13 mouse cellular contexts compared by ENCODE assay signal in genomic region chr17:13745373-13745772, GRCm38 (mm10). TPM values are rescaled to one million over a fixed set of nuclear protein-coding genes. Genes with fewer than 3 reads are reported as not detected.
DNase-seq lines count a peak whose midpoint lies in the region; ATAC-seq and TF ChIP-seq lines count a peak whose summit lies in the region.
"Had no signal": no experiment of that assay in that cellular context is flagged by ENCODE, and none has a peak within 500 bp of the region (broad histone marks: within the 10 kb centered on the region; RNA-seq: fewer than 3 reads in every experiment).

No protein-coding gene starts in this region.

- peaks cover 45% of the 10 kb centered on the region for H3K4me1 ChIP-seq in forebrain, embryonic 10.5 days
- peaks cover 21% of the 10 kb centered on the region for H3K4me1 ChIP-seq in forebrain, embryonic 12.5 days
- H3K4me1 ChIP-seq in kidney, adult 2 months (ENCODE audit: control insufficient read depth, insufficient read depth, low read length), result peaks cover 28% of the 10 kb centered on the region
- peaks cover 15% of the 10 kb centered on the region for H3K4me1 ChIP-seq in forebrain, embryonic 15.5 days
- 0 out of 2 replicates have a peak, but pooled peaks cover 7% of the 10 kb centered on the region for H3K4me1 ChIP-seq in midbrain, embryonic 14.5 days (ENCODE audit: control insufficient read depth, insufficient read depth, low read length)

- no peak overlapping the region for H3K4me3 ChIP-seq in forebrain, embryonic 10.5 days
- H3K4me3 ChIP-seq in forebrain, embryonic 12.5 days (replicated peaks), result no peak overlapping the region
- H3K4me3 ChIP-seq in kidney, adult 2 months (ENCODE audit: insufficient read depth, low read depth, low read length), result no peak overlapping the region
- H3K4me3 ChIP-seq in forebrain, embryonic 15.5 days, result no peak overlapping the region
- H3K4me3 ChIP-seq in midbrain, embryonic 14.5 days (replicated peaks; ENCODE audit: low read depth, low read length), result no peak overlapping the region
- H3K4me3 ChIP-seq: embryonic facial prominence, embryonic 10.5 days; limb, embryonic 15.5 days had no signal

- no peak overlapping the region for H3K9ac ChIP-seq in forebrain, embryonic 12.5 days
- no peak overlapping the region for H3K9ac ChIP-seq in forebrain, embryonic 15.5 days (replicated peaks)
- H3K9ac ChIP-seq in midbrain, embryonic 14.5 days (replicated peaks; ENCODE audit: low read length), result peak overlapping the region; percentile 18; the same call in 1 of the 2 replicates
- H3K9ac ChIP-seq: limb, embryonic 15.5 days had no signal

- no peak; the same call in 1 of the 2 replicates for ATAC-seq in forebrain, embryonic 12.5 days (ENCODE audit: low FRiP score)
- ATAC-seq in forebrain, embryonic 15.5 days (replicated peaks), result 0 out of 2 replicates have a peak, but pooled peaks have one; percentile 24
- peak; percentile 41; the same call in 1 of the 2 replicates for ATAC-seq in midbrain, embryonic 14.5 days (ENCODE audit: low FRiP score, low TSS enrichment)

- DNase-seq in forebrain, embryonic 10.5 days (ENCODE audit: extremely low spot score, low spot score), result peak; percentile 12
- no peak for DNase-seq in kidney, adult 2 months
- no peak for DNase-seq in kidney, postnatal 10 days
- peak; percentile 57 for DNase-seq in midbrain, embryonic 14.5 days
- DNase-seq in B cell, adult 2 months, result no peak
- DNase-seq in cerebellum, postnatal 10 days, result no peak
- DNase-seq: adrenal gland, adult 8-10 months; layer of hippocampus, postnatal 36 days had no signal

- no peak overlapping the region for H3K27ac ChIP-seq in forebrain, embryonic 10.5 days
- H3K27ac ChIP-seq in forebrain, embryonic 12.5 days, result no peak overlapping the region
- H3K27ac ChIP-seq in kidney, adult 2 months (ENCODE audit: insufficient read depth, low read depth, low read length), result peak overlapping the region; percentile 76
- 0 out of 2 replicates have a peak overlapping the region, but pooled peaks have one; percentile 14 for H3K27ac ChIP-seq in forebrain, embryonic 15.5 days (replicated peaks)
- 0 out of 2 replicates have a peak overlapping the region, but pooled peaks have one; percentile 22 for H3K27ac ChIP-seq in midbrain, embryonic 14.5 days (replicated peaks; ENCODE audit: low read depth, low read length)
- H3K27ac ChIP-seq: embryonic facial prominence, embryonic 10.5 days had no signal

- TF ChIP-seq CTCF in kidney, adult 2 months (conservative IDR thresholded peaks at IDR 0.05; ENCODE audit: insufficient read depth, insufficient read length, low read depth, low read length), result no peak

- no peaks in the 10 kb centered on the region for H3K36me3 ChIP-seq in forebrain, embryonic 10.5 days (replicated peaks)
- no peaks in the 10 kb centered on the region for H3K36me3 ChIP-seq in forebrain, embryonic 12.5 days (replicated peaks)
- H3K36me3 ChIP-seq in kidney, adult 2 months (ENCODE audit: control insufficient read depth, insufficient read depth, low read length), result no peaks in the 10 kb centered on the region
- no peaks in the 10 kb centered on the region for H3K36me3 ChIP-seq in forebrain, embryonic 15.5 days
- no peaks in the 10 kb centered on the region for H3K36me3 ChIP-seq in midbrain, embryonic 14.5 days (ENCODE audit: control insufficient read depth, insufficient read depth, low read length)
- H3K36me3 ChIP-seq: embryonic facial prominence, embryonic 10.5 days; G1E; limb, embryonic 15.5 days had no signal

- 72% methylated on average over 2 of the region's 2 CpGs for WGBS in forebrain, embryonic 10.5 days
- WGBS in forebrain, embryonic 12.5 days, result 55% methylated on average over 2 of the region's 2 CpGs
- WGBS in kidney, adult 2 months, result 47% methylated on average over 2 of the region's 2 CpGs
- 47% methylated on average over 2 of the region's 2 CpGs for WGBS in forebrain, embryonic 15.5 days
- WGBS in midbrain, embryonic 14.5 days, result 39% methylated on average over 2 of the region's 2 CpGs

- H3K27me3 ChIP-seq in forebrain, embryonic 10.5 days (ENCODE audit: poor library complexity, severe bottlenecking), result no peaks in the 10 kb centered on the region
- H3K27me3 ChIP-seq in forebrain, embryonic 12.5 days, result no peaks in the 10 kb centered on the region
- no peaks in the 10 kb centered on the region for H3K27me3 ChIP-seq in kidney, adult 2 months (replicated peaks; ENCODE audit: control insufficient read depth, insufficient read depth, low read length)
- no peaks in the 10 kb centered on the region for H3K27me3 ChIP-seq in forebrain, embryonic 15.5 days
- H3K27me3 ChIP-seq in midbrain, embryonic 14.5 days (ENCODE audit: control insufficient read depth, insufficient read depth, low read length), result no peaks in the 10 kb centered on the region
- H3K27me3 ChIP-seq: limb, embryonic 15.5 days had no signal

- no peak overlapping the region for H3K4me2 ChIP-seq in forebrain, embryonic 12.5 days
- H3K4me2 ChIP-seq in forebrain, embryonic 15.5 days (replicated peaks), result no peak overlapping the region
- H3K4me2 ChIP-seq in midbrain, embryonic 14.5 days (ENCODE audit: low read length), result no peak overlapping the region
- H3K4me2 ChIP-seq: limb, embryonic 15.5 days had no signal

- H3K9me3 ChIP-seq in forebrain, embryonic 10.5 days, result no peaks in the 10 kb centered on the region
- H3K9me3 ChIP-seq in forebrain, embryonic 12.5 days, result no peaks in the 10 kb centered on the region
- H3K9me3 ChIP-seq in forebrain, embryonic 15.5 days, result no peaks in the 10 kb centered on the region
- no peaks in the 10 kb centered on the region for H3K9me3 ChIP-seq in midbrain, embryonic 14.5 days (ENCODE audit: control insufficient read depth, low read length)
- H3K9me3 ChIP-seq: embryonic facial prominence, embryonic 10.5 days; limb, embryonic 15.5 days had no signal

- TF ChIP-seq POLR2A in kidney, adult 2 months (IDR thresholded peaks at IDR 0.05; ENCODE audit: low read depth, low read length), result no peak

RNA-seq across cellular contexts. Expression of gene Afdn, which starts 15.0 kb away (rescaled TPM):
- polyA plus RNA-seq in forebrain, embryonic 10.5 days (2016; fragmentation: Nextera tagmentation; extraction: Ambion mirVana), result 80.9 and 82.9 TPM in 2 replicates
- 163 and 182 TPM in 2 replicates for polyA plus RNA-seq in forebrain, embryonic 12.5 days (2016; fragmentation: Nextera tagmentation; extraction: Ambion mirVana)
- polyA plus RNA-seq in kidney, adult 2 months (2012; rRNA removed), result 35.1 and 42.3 TPM in 2 replicates
- polyA plus RNA-seq in forebrain, embryonic 15.5 days (2015; fragmentation: Nextera tagmentation; extraction: Ambion mirVana), result 179 and 191 TPM in 2 replicates
- 171 and 190 TPM in 2 replicates for polyA plus RNA-seq in midbrain, embryonic 14.5 days (2014; fragmentation: Nextera tagmentation; extraction: Ambion mirVana)

RNA-seq across cellular contexts. Expression of gene Tcte2, which starts 16.3 kb away (rescaled TPM):
- polyA plus RNA-seq in forebrain, embryonic 10.5 days (2016; fragmentation: Nextera tagmentation; extraction: Ambion mirVana), result 4.9 and 6.6 TPM in 2 replicates
- 14.9 and 15.2 TPM in 2 replicates for polyA plus RNA-seq in forebrain, embryonic 12.5 days (2016; fragmentation: Nextera tagmentation; extraction: Ambion mirVana)
- polyA plus RNA-seq in kidney, adult 2 months (2012; rRNA removed), result 4.3 and 5.1 TPM in 2 replicates
- polyA plus RNA-seq in forebrain, embryonic 15.5 days (2015; fragmentation: Nextera tagmentation; extraction: Ambion mirVana), result 23.5 and 27.8 TPM in 2 replicates
- 23.0 and 31.0 TPM in 2 replicates for polyA plus RNA-seq in midbrain, embryonic 14.5 days (2014; fragmentation: Nextera tagmentation; extraction: Ambion mirVana)
- polyA plus RNA-seq: G1E had no signal

Comparison
In these comparisons a context has a peak if more than half of its experiments do, and no peak if none do; other contexts are left out.
1. H3K27ac ChIP-seq: peak in kidney, adult 2 months (single experiment), forebrain, embryonic 15.5 days (single experiment) and midbrain, embryonic 14.5 days (single experiment); none in forebrain, embryonic 10.5 days (single experiment) and forebrain, embryonic 12.5 days (single experiment).
2. DNase-seq: peak in forebrain, embryonic 10.5 days (single experiment) and midbrain, embryonic 14.5 days (single experiment); none in kidney, adult 2 months (single experiment), kidney, postnatal 10 days (single experiment), B cell, adult 2 months (0 of 2) and cerebellum, postnatal 10 days (0 of 2).